Mouse (Mus musculus) G1E (cell line): ENCODE data around the gene Gm45716. TPM values are rescaled to one million over a fixed set of nuclear protein-coding genes. Genes with fewer than 3 reads are reported as not detected.
A peak's percentile ranks its signal among the peaks of the same experiment; 100 is the strongest.

Experiments used
- ATAC-seq: 2 replicates; pipeline ENCODE4 v1.8.0; 2016; ENCODE audit warnings: mild to moderate bottlenecking; ENCODE audit not compliant: insufficient number of reproducible peaks, poor library complexity, low FRiP score, severe bottlenecking; ENCODE audit errors: extremely low read depth
- DNase-seq: peaks from one replicate; pipeline ENCODE4 v3.0.0; 2012; ENCODE audit warnings: low spot score
- H3K27me3 ChIP-seq: 2 replicates; pipeline ENCODE4 v1.6.1; 2012; ENCODE audit warnings: mild to moderate bottlenecking, low read length, inconsistent platforms; ENCODE audit not compliant: insufficient read depth
- H3K36me3 ChIP-seq: replicated peaks from 2 replicates; pipeline ENCODE3; 2012; ENCODE audit warnings: mild to moderate bottlenecking, inconsistent platforms
- H3K4me1 ChIP-seq: 2 replicates; pipeline ENCODE4 v1.6.1; 2012; ENCODE audit warnings: low read depth, low read length, inconsistent platforms, mixed read lengths; ENCODE audit not compliant: insufficient read depth
- H3K4me3 ChIP-seq: 2 replicates; pipeline ENCODE4 v1.5.1; 2012; ENCODE audit warnings: low read depth, mild to moderate bottlenecking, inconsistent platforms, low read length, moderate library complexity, mixed read lengths
- H3K9me3 ChIP-seq: replicated peaks from 2 replicates; pipeline ENCODE4 v1.6.1; 2012; ENCODE audit warnings: inconsistent platforms
- CTCF ChIP-seq: IDR thresholded peaks from 2 replicates; pipeline ENCODE4 v1.5.1; 2012; ENCODE audit warnings: low read depth, low read length, inconsistent platforms, mixed read lengths
- GATA1 ChIP-seq: IDR thresholded peaks from 2 replicates; pipeline ENCODE4 v1.6.1; 2012; ENCODE audit warnings: borderline replicate concordance, low read length, inconsistent platforms, mixed read lengths
- GATA2 ChIP-seq: IDR thresholded peaks from 2 replicates; pipeline ENCODE4 v1.6.1; 2012; ENCODE audit warnings: low read depth, low read length, inconsistent platforms, borderline replicate concordance
- POLR2AphosphoS5 ChIP-seq: IDR thresholded peaks from 2 replicates; pipeline ENCODE4 v1.6.1; 2012; ENCODE audit warnings: low read depth, low read length, inconsistent platforms; ENCODE audit not compliant: insufficient replicate concordance
- TAL1 ChIP-seq: conservative IDR thresholded peaks from 2 replicates; pipeline ENCODE4 v1.6.1; 2012; ENCODE audit warnings: low read depth, low read length, inconsistent platforms, mixed read lengths
- polyA plus RNA-seq: library from polyadenylated mRNA; stranded (reverse); fragments of >175 nt; gene quantifications from 2 replicates; pipeline ENCODE4 v1.2.3, GENCODE M21; 2012
- total RNA-seq, 2 experiments: library from RNA; stranded (forward) in 1 of 2; stranded (reverse) in 1 of 2; fragments of 200-1000 nt in 1 of 2; fragments of >200 nt in 1 of 2; fragmentation: Nextera tagmentation in 1 of 2; gene quantifications; 2 replicates each; pipeline ENCODE4 v1.2.3; 2014 to 2017

Gene Gm45716
- 0.97 and 2.3 TPM in 2 replicates for total RNA-seq (2014; fragmentation: Nextera tagmentation)
- 2.4 and 4.3 TPM in 2 replicates for total RNA-seq (2017)
- polyA plus RNA-seq = 0.61 and 0.77 TPM in 2 replicates

- peaks cover 5% of the 10 kb centered on the region for H3K9me3 ChIP-seq
- DNase-seq = no peak
- TF ChIP-seq POLR2AphosphoS5 = no peak
- no peak for TF ChIP-seq GATA1
- TF ChIP-seq TAL1 = no peak
- no peak for TF ChIP-seq GATA2
- no peak for TF ChIP-seq CTCF
- H3K4me1 ChIP-seq = no peaks in the 10 kb centered on the region
- no peak for ATAC-seq
- H3K27me3 ChIP-seq = no peaks in the 10 kb centered on the region
- no peak within 1 kb of the TSS for H3K4me3 ChIP-seq
- H3K36me3 ChIP-seq = no peaks in the 10 kb centered on the region
These were observed at the start of gene Gm45716 for GRCm38 (mm10) chr11:90187441-90187840. TSS of gene Gm45716 (plus strand) at chr11:90187683.

GRCm38 (mm10) chr11:90142393-90142792, 45.1 kb upstream of the Gm45716 start:
- no peak for ATAC-seq
- Histone ChIP-seq H3K4me1 (peaks cover 18% of the 10 kb centered on the region), H3K36me3 (no peaks in the 10 kb centered on the region), H3K9me3 (no peaks in the 10 kb centered on the region), H3K4me3 (no peak overlapping the region), H3K27me3 (no peaks in the 10 kb centered on the region; the same call in 1 of the 2 replicates)
- no peak for DNase-seq
- TF ChIP-seq GATA2 (no peak), CTCF (no peak), TAL1 (no peak), GATA1 (no peak), POLR2AphosphoS5 (no peak)

GRCm38 (mm10) chr11:90142936-90143335, 44.5 kb upstream of the Gm45716 start:
- H3K4me3 ChIP-seq = no peak overlapping the region
- H3K36me3 ChIP-seq = no peaks in the 10 kb centered on the region
- TF ChIP-seq GATA2 (no peak), CTCF (no peak), GATA1 (no peak), TAL1 (no peak), POLR2AphosphoS5 (no peak)
- ATAC-seq (no peak; the same call in 1 of the 2 replicates), DNase-seq (no peak)
- H3K4me1 ChIP-seq = peaks cover 15% of the 10 kb centered on the region
- no peaks in the 10 kb centered on the region; the same call in 1 of the 2 replicates for H3K27me3 ChIP-seq
- H3K9me3 ChIP-seq = no peaks in the 10 kb centered on the region

GRCm38 (mm10) chr11:90146086-90146860, 41.2 kb upstream of the Gm45716 start:
- TF ChIP-seq POLR2AphosphoS5 = no peak
- TF ChIP-seq GATA2 = no peak
- TF ChIP-seq GATA1 = no peak
- DNase-seq (no peak), ATAC-seq (no peak)
- Histone ChIP-seq H3K36me3 (no peaks in the 10 kb centered on the region), H3K9me3 (peaks cover 6% of the 10 kb centered on the region), H3K4me1 (peaks cover 23% of the 10 kb centered on the region), H3K27me3 (no peaks in the 10 kb centered on the region; the same call in 1 of the 2 replicates), H3K4me3 (no peak overlapping the region)

- peaks cover under 1% of the 10 kb centered on the region; the same call in 1 of the 2 replicates for H3K4me1 ChIP-seq
- H3K36me3 ChIP-seq = no peaks in the 10 kb centered on the region
- H3K27me3 ChIP-seq = no peaks in the 10 kb centered on the region
- peaks cover 4% of the 10 kb centered on the region for H3K9me3 ChIP-seq
- TF ChIP-seq GATA1 (no peak), POLR2AphosphoS5 (no peak), GATA2 (no peak), TAL1 (no peak), CTCF (no peak)
- H3K4me3 ChIP-seq = no peak overlapping the region
- ATAC-seq (no peak), DNase-seq (no peak)
These were observed 32.4 kb upstream of the Gm45716 start for GRCm38 (mm10) chr11:90155066-90155465.

- no peak for DNase-seq
- TF ChIP-seq TAL1 (no peak), CTCF (no peak), GATA2 (no peak), POLR2AphosphoS5 (no peak), GATA1 (no peak)
- Histone ChIP-seq H3K36me3 (no peaks in the 10 kb centered on the region), H3K4me3 (no peak overlapping the region), H3K27me3 (no peaks in the 10 kb centered on the region), H3K9me3 (peaks cover 4% of the 10 kb centered on the region; the same call in 1 of the 2 replicates), H3K4me1 (no peaks in the 10 kb centered on the region)
- ATAC-seq = no peak
These were observed 32.0 kb upstream of the Gm45716 start for GRCm38 (mm10) chr11:90155466-90155865.

- TF ChIP-seq POLR2AphosphoS5 = no peak
- peak; percentile 68 for TF ChIP-seq CTCF
- Histone ChIP-seq H3K4me1 (peaks cover 17% of the 10 kb centered on the region), H3K9me3 (no peaks in the 10 kb centered on the region), H3K36me3 (no peaks in the 10 kb centered on the region), H3K27me3 (no peaks in the 10 kb centered on the region), H3K4me3 (no peak overlapping the region)
- ATAC-seq (peak; percentile 57), DNase-seq (peak; percentile 23)
These were observed 19.7 kb upstream of the Gm45716 start for GRCm38 (mm10) chr11:90167771-90168170.
